Comparison of ENCODE assay signal across 11 mouse cellular contexts in genomic region chr8:57322961-57323941, GRCm38 (mm10). TPM values are rescaled to one million over a fixed set of nuclear protein-coding genes. Genes with fewer than 3 reads are reported as not detected.
DNase-seq lines count a peak whose midpoint lies in the region; ATAC-seq and TF ChIP-seq lines count a peak whose summit lies in the region.
"Had no signal": no experiment of that assay in that cellular context is flagged by ENCODE, and none has a peak within 500 bp of the region (broad histone marks: within the 10 kb centered on the region; RNA-seq: fewer than 3 reads in every experiment).

No protein-coding gene starts in this region.

- peak overlapping the region; percentile 72 for H3K27ac ChIP-seq in embryonic facial prominence, embryonic 14.5 days (replicated peaks; ENCODE audit: low read depth, low read length)
- peak overlapping the region; percentile 15; the same call in 1 of the 2 replicates for H3K27ac ChIP-seq in intestine, postnatal 0 days (ENCODE audit: low read depth, low read length)
- H3K27ac ChIP-seq in stomach, embryonic 15.5 days, result peak overlapping the region; percentile 85
- H3K27ac ChIP-seq: hindbrain, embryonic 15.5 days had no signal

- peak overlapping the region; percentile 67 for H3K4me2 ChIP-seq in embryonic facial prominence, embryonic 14.5 days (ENCODE audit: low read depth, low read length)
- peak overlapping the region; percentile 66 for H3K4me2 ChIP-seq in intestine, postnatal 0 days (replicated peaks; ENCODE audit: low read depth)
- H3K4me2 ChIP-seq in stomach, embryonic 15.5 days, result peak overlapping the region; percentile 52
- H3K4me2 ChIP-seq: hindbrain, embryonic 15.5 days had no signal

- peaks cover 21% of the 10 kb centered on the region for H3K9me3 ChIP-seq in megakaryocyte, embryonic 14.5 days
- H3K9me3 ChIP-seq in embryonic facial prominence, embryonic 14.5 days (ENCODE audit: control insufficient read depth, low read length), result no peaks in the 10 kb centered on the region
- H3K9me3 ChIP-seq in intestine, postnatal 0 days (ENCODE audit: control insufficient read depth), result no peaks in the 10 kb centered on the region
- H3K9me3 ChIP-seq in stomach, embryonic 15.5 days, result no peaks in the 10 kb centered on the region
- H3K9me3 ChIP-seq: hindbrain, embryonic 15.5 days had no signal

- peaks cover 41% of the 10 kb centered on the region for H3K4me1 ChIP-seq in megakaryocyte, embryonic 14.5 days
- H3K4me1 ChIP-seq in embryonic facial prominence, embryonic 14.5 days (ENCODE audit: control insufficient read depth, insufficient read depth, low read length), result peaks cover 5% of the 10 kb centered on the region; the same call in 1 of the 2 replicates
- no peaks in the 10 kb centered on the region for H3K4me1 ChIP-seq in intestine, postnatal 0 days (replicated peaks; ENCODE audit: control insufficient read depth, insufficient read depth, low read length)
- H3K4me1 ChIP-seq in stomach, embryonic 15.5 days, result peaks cover 12% of the 10 kb centered on the region; the same call in 1 of the 2 replicates

- no peak for DNase-seq in embryonic facial prominence, embryonic 14.5 days (ENCODE audit: low spot score)
- DNase-seq in cerebellum, adult 9-11 months, result no peak
- DNase-seq in thymus, postnatal 14 days, result no peak
- DNase-seq: thymus, adult 18-20 months had no signal

- no peak for ATAC-seq in megakaryocyte, adult 5-6 weeks (ENCODE audit: poor library complexity, severe bottlenecking)
- ATAC-seq in embryonic facial prominence, embryonic 14.5 days (ENCODE audit: low read depth), result no peak
- no peak for ATAC-seq in intestine, postnatal 0 days
- no peak for ATAC-seq in stomach, embryonic 15.5 days (ENCODE audit: insufficient read depth, low FRiP score, low read depth)

- 3% methylated on average over 31 of the region's 31 CpGs for WGBS in embryonic facial prominence, embryonic 14.5 days
- 10% methylated on average over 31 of the region's 31 CpGs for WGBS in intestine, postnatal 0 days
- 8% methylated on average over 31 of the region's 31 CpGs for WGBS in stomach, embryonic 15.5 days

- TF ChIP-seq CTCF in intestine, postnatal 0 days (IDR thresholded peaks at IDR 0.05; ENCODE audit: low read depth), result no peak

- no peaks in the 10 kb centered on the region for H3K36me3 ChIP-seq in megakaryocyte, embryonic 14.5 days (replicated peaks; ENCODE audit: low read length)
- no peaks in the 10 kb centered on the region for H3K36me3 ChIP-seq in embryonic facial prominence, embryonic 14.5 days (ENCODE audit: control insufficient read depth, insufficient read depth, low read length)
- H3K36me3 ChIP-seq in intestine, postnatal 0 days (ENCODE audit: control insufficient read depth, insufficient read depth), result no peaks in the 10 kb centered on the region
- H3K36me3 ChIP-seq in stomach, embryonic 15.5 days, result no peaks in the 10 kb centered on the region
- H3K36me3 ChIP-seq: hindbrain, embryonic 15.5 days had no signal

- peak overlapping the region; percentile 31 for H3K4me3 ChIP-seq in megakaryocyte, embryonic 14.5 days (replicated peaks)
- peak overlapping the region; percentile 47 for H3K4me3 ChIP-seq in embryonic facial prominence, embryonic 14.5 days (ENCODE audit: low read depth, low read length)
- H3K4me3 ChIP-seq in intestine, postnatal 0 days (ENCODE audit: low read depth, low read length), result peak overlapping the region; percentile 57
- peak overlapping the region; percentile 55 for H3K4me3 ChIP-seq in stomach, embryonic 15.5 days (replicated peaks)

- H3K27me3 ChIP-seq in megakaryocyte, embryonic 14.5 days (replicated peaks), result peaks cover 98% of the 10 kb centered on the region
- H3K27me3 ChIP-seq in embryonic facial prominence, embryonic 14.5 days (replicated peaks; ENCODE audit: control insufficient read depth, insufficient read depth, low read length), result peaks cover 96% of the 10 kb centered on the region
- H3K27me3 ChIP-seq in intestine, postnatal 0 days (replicated peaks; ENCODE audit: control insufficient read depth, insufficient read depth, low read length), result peaks cover 90% of the 10 kb centered on the region
- peaks cover 53% of the 10 kb centered on the region for H3K27me3 ChIP-seq in stomach, embryonic 15.5 days (replicated peaks)

- H3K9ac ChIP-seq in embryonic facial prominence, embryonic 14.5 days (ENCODE audit: low read depth, low read length), result peak overlapping the region; percentile 74
- H3K9ac ChIP-seq in intestine, postnatal 0 days (ENCODE audit: low read depth, low read length), result peak overlapping the region; percentile 34
- peak overlapping the region; percentile 34 for H3K9ac ChIP-seq in stomach, embryonic 15.5 days
- H3K9ac ChIP-seq: hindbrain, embryonic 15.5 days had no signal

RNA-seq across cellular contexts. Expression of gene Hand2, which starts 2.5 kb away (rescaled TPM):
- 0.03 TPM in 1 of 2 replicates, not detected in the other for polyA plus RNA-seq in megakaryocyte, embryonic 14.5 days (2012; ENCODE audit: insufficient read depth, low replicate concordance)
- not detected in 2 replicates for total RNA-seq in megakaryocyte, adult 5-6 weeks (2015)
- not detected in 2 replicates for total RNA-seq in megakaryocyte, adult 5-6 weeks (2017)
- polyA plus RNA-seq in embryonic facial prominence, embryonic 14.5 days (2014; fragmentation: Nextera tagmentation; extraction: Ambion mirVana), result 2.9 and 3.6 TPM in 2 replicates
- 3.5 and 3.9 TPM in 2 replicates for polyA plus RNA-seq in intestine, postnatal 0 days (2015; fragmentation: Nextera tagmentation; extraction: Ambion mirVana)
- 9.4 and 9.8 TPM in 2 replicates for polyA plus RNA-seq in stomach, embryonic 15.5 days (2015; fragmentation: Nextera tagmentation; extraction: Ambion mirVana)
- total RNA-seq: left cerebral cortex, postnatal 25 days; neutrophil, adult 5-6 weeks had no signal
- polyA plus RNA-seq: hindbrain, embryonic 15.5 days had no signal

Comparison
In these comparisons a context has a peak if more than half of its experiments do, and no peak if none do; other contexts are left out.
1. H3K27ac ChIP-seq: peak in every context shown above with its lines; median percentile 85 in stomach, embryonic 15.5 days; 72 in embryonic facial prominence, embryonic 14.5 days; 15 in intestine, postnatal 0 days.